Mouse (Mus musculus) spleen, adult 2 months (tissue): Measurements from ENCODE around the gene Slc6a2.

Source experiments
- CTCF ChIP-seq: fragments of 200-500 bp; IDR thresholded peaks from 2 replicates; pipeline ENCODE4 v1.5.1; 2011; ENCODE audit warnings: mild to moderate bottlenecking, inconsistent platforms; ENCODE audit not compliant: insufficient read depth, insufficient read length, insufficient replicate concordance; ENCODE audit errors: extremely low read depth
- POLR2A ChIP-seq: fragments of 200-500 bp; IDR thresholded peaks from 2 replicates; pipeline ENCODE4 v1.6.1; 2011; ENCODE audit warnings: low read depth, low read length, inconsistent platforms

GRCm38 (mm10) chr8:93043083-93043482 lies 83.2 kb downstream of the Slc6a2 start:
- no peak for TF ChIP-seq POLR2A
- TF ChIP-seq CTCF = no peak
